Mouse (Mus musculus): ENCODE measurements around the gene Rabep2. TPM values are rescaled to one million over a fixed set of nuclear protein-coding genes. Genes with fewer than 3 reads are reported as not detected.

The Rabep2 gene
- polyA plus RNA-seq, 1 experiment: 21.9 TPM

- Histone ChIP-seq H3K27ac (ENCODE audit: insufficient read depth, low read length) (no peak overlapping the region), H3K4me1 (ENCODE audit: control insufficient read depth, insufficient read depth, low read length) (no peaks in the 10 kb centered on the region; the same call in 1 of the 2 replicates), H3K4me3 (ENCODE audit: insufficient read depth, low read length) (no peak overlapping the region)
- TF ChIP-seq CTCF (IDR thresholded peaks at IDR 0.05; ENCODE audit: extremely low read depth, insufficient read depth, low read length): no peak
Observed at GRCm38 (mm10) chr7:126458844-126459618, 30.5 kb downstream of the Rabep2 start.

GRCm38 (mm10) chr7:126460623-126461399 lies 32.3 kb downstream of the Rabep2 start:
- Histone ChIP-seq H3K4me1 (ENCODE audit: control insufficient read depth, insufficient read depth, low read length) (no peaks in the 10 kb centered on the region; the same call in 1 of the 2 replicates), H3K4me3 (ENCODE audit: insufficient read depth, low read length) (no peak overlapping the region), H3K27ac (ENCODE audit: insufficient read depth, low read length) (no peak overlapping the region)
- TF ChIP-seq CTCF (IDR thresholded peaks at IDR 0.05; ENCODE audit: extremely low read depth, insufficient read depth, low read length): no peak
- TF ChIP-seq POLR2A (IDR thresholded peaks at IDR 0.05; ENCODE audit: extremely low read depth, insufficient read depth, low read length): no peak

GRCm38 (mm10) chr7:126461626-126462025 lies 33.1 kb downstream of the Rabep2 start:
- Histone ChIP-seq H3K4me1 (ENCODE audit: control insufficient read depth, insufficient read depth, low read length) (no peaks in the 10 kb centered on the region; the same call in 1 of the 2 replicates), H3K4me3 (ENCODE audit: insufficient read depth, low read length) (no peak overlapping the region), H3K27ac (ENCODE audit: insufficient read depth, low read length) (no peak overlapping the region)
- no peak for TF ChIP-seq POLR2A (IDR thresholded peaks at IDR 0.05; ENCODE audit: extremely low read depth, insufficient read depth, low read length)
- TF ChIP-seq CTCF (IDR thresholded peaks at IDR 0.05; ENCODE audit: extremely low read depth, insufficient read depth, low read length): no peak

GRCm38 (mm10) chr7:126463004-126463403 lies 34.4 kb downstream of the Rabep2 start, which contains the start of gene Atp2a1:
Atp2a1 (minus strand) TSS chr7:126463108.
- TF ChIP-seq POLR2A (IDR thresholded peaks at IDR 0.05; ENCODE audit: extremely low read depth, insufficient read depth, low read length): no peak
- no peak for TF ChIP-seq CTCF (IDR thresholded peaks at IDR 0.05; ENCODE audit: extremely low read depth, insufficient read depth, low read length)
- Histone ChIP-seq H3K27ac (ENCODE audit: insufficient read depth, low read length) (no peak within 1 kb of the TSS), H3K4me1 (ENCODE audit: control insufficient read depth, insufficient read depth, low read length) (no peaks in the 10 kb centered on the region; the same call in 1 of the 2 replicates), H3K4me3 (ENCODE audit: insufficient read depth, low read length) (no peak within 1 kb of the TSS)

GRCm38 (mm10) chr7:126463547-126463946 lies 35.0 kb downstream of the Rabep2 start:
- no peak overlapping the region for H3K27ac ChIP-seq (ENCODE audit: insufficient read depth, low read length)
- TF ChIP-seq CTCF (IDR thresholded peaks at IDR 0.05; ENCODE audit: extremely low read depth, insufficient read depth, low read length) (no peak), POLR2A (IDR thresholded peaks at IDR 0.05; ENCODE audit: extremely low read depth, insufficient read depth, low read length) (no peak)

GRCm38 (mm10) chr7:126464121-126464520 lies 35.6 kb downstream of the Rabep2 start:
- no peak for TF ChIP-seq POLR2A (IDR thresholded peaks at IDR 0.05; ENCODE audit: extremely low read depth, insufficient read depth, low read length)
- no peak for TF ChIP-seq CTCF (IDR thresholded peaks at IDR 0.05; ENCODE audit: extremely low read depth, insufficient read depth, low read length)
- Histone ChIP-seq H3K4me1 (ENCODE audit: control insufficient read depth, insufficient read depth, low read length) (no peaks in the 10 kb centered on the region), H3K4me3 (ENCODE audit: insufficient read depth, low read length) (no peak overlapping the region)

More at GRCm38 (mm10) chr7:126463547-126463946, 35.0 kb downstream of the Rabep2 start:
- H3K4me3 ChIP-seq (ENCODE audit: insufficient read depth, low read length): no peak overlapping the region
- H3K4me1 ChIP-seq (ENCODE audit: control insufficient read depth, insufficient read depth, low read length): no peaks in the 10 kb centered on the region

GRCm38 (mm10) chr7:126464836-126465235 lies 36.3 kb downstream of the Rabep2 start:
- Histone ChIP-seq H3K4me1 (ENCODE audit: control insufficient read depth, insufficient read depth, low read length) (no peaks in the 10 kb centered on the region), H3K27ac (ENCODE audit: insufficient read depth, low read length) (no peak overlapping the region), H3K4me3 (ENCODE audit: insufficient read depth, low read length) (no peak overlapping the region)
- TF ChIP-seq CTCF (IDR thresholded peaks at IDR 0.05; ENCODE audit: extremely low read depth, insufficient read depth, low read length): no peak
- no peak for TF ChIP-seq POLR2A (IDR thresholded peaks at IDR 0.05; ENCODE audit: extremely low read depth, insufficient read depth, low read length)

More at GRCm38 (mm10) chr7:126464121-126464520, 35.6 kb downstream of the Rabep2 start:
- H3K27ac ChIP-seq (ENCODE audit: insufficient read depth, low read length): no peak overlapping the region

GRCm38 (mm10) chr7:126465246-126466030 lies 36.9 kb downstream of the Rabep2 start:
- H3K4me3 ChIP-seq (ENCODE audit: insufficient read depth, low read length): no peak overlapping the region
- H3K27ac ChIP-seq (ENCODE audit: insufficient read depth, low read length): no peak overlapping the region
- H3K4me1 ChIP-seq (ENCODE audit: control insufficient read depth, insufficient read depth, low read length): no peaks in the 10 kb centered on the region
- no peak for TF ChIP-seq CTCF (IDR thresholded peaks at IDR 0.05; ENCODE audit: extremely low read depth, insufficient read depth, low read length)
- TF ChIP-seq POLR2A (IDR thresholded peaks at IDR 0.05; ENCODE audit: extremely low read depth, insufficient read depth, low read length): no peak

- no peak overlapping the region for H3K27ac ChIP-seq (ENCODE audit: insufficient read depth, low read length)
- no peak overlapping the region for H3K4me3 ChIP-seq (ENCODE audit: insufficient read depth, low read length)
- H3K4me1 ChIP-seq (ENCODE audit: control insufficient read depth, insufficient read depth, low read length): no peaks in the 10 kb centered on the region
- TF ChIP-seq CTCF (IDR thresholded peaks at IDR 0.05; ENCODE audit: extremely low read depth, insufficient read depth, low read length) (no peak), POLR2A (IDR thresholded peaks at IDR 0.05; ENCODE audit: extremely low read depth, insufficient read depth, low read length) (no peak)
Observed at GRCm38 (mm10) chr7:126466116-126466515, 37.6 kb downstream of the Rabep2 start.

Measured in cortical plate, adult 2 months (tissue).